Mouse (Mus musculus) lung, postnatal 0 days (tissue): ENCODE data around the gene Mrrf. TPM values are rescaled to one million over a fixed set of nuclear protein-coding genes. Genes with fewer than 3 reads are reported as not detected.

ENCODE experiments used
- ATAC-seq: fragments of 200-750 bp; cut with Nextera tagmentation; 2 replicates; pipeline ENCODE4 v1.8.0; 2017; ENCODE audit warnings: moderate library complexity
- DNase-seq: peaks from one replicate; pipeline ENCODE4 v3.0.0-alpha.2; 2016; ENCODE audit warnings: low spot score
- H3K27ac ChIP-seq: fragments of 300-500 bp; sonication (generic); 2 replicates; pipeline ENCODE4 v1.5.1; 2014; ENCODE audit warnings: antibody characterized with exemption, mild to moderate bottlenecking, low read length, mixed read lengths
- H3K27me3 ChIP-seq: fragments of 300-500 bp; sonication (generic); replicated peaks from 2 replicates; pipeline ENCODE4 v1.6.1; 2014; ENCODE audit warnings: low read length, mixed read lengths; ENCODE audit not compliant: insufficient read depth
- H3K36me3 ChIP-seq: fragments of 300-500 bp; sonication (generic); 2 replicates; pipeline ENCODE4 v1.6.1; 2014; ENCODE audit warnings: low read length, mixed read lengths; ENCODE audit not compliant: insufficient read depth
- H3K4me1 ChIP-seq: fragments of 300-500 bp; sonication (generic); 2 replicates; pipeline ENCODE4 v1.6.1; 2014; ENCODE audit warnings: antibody characterized with exemption, low read depth, low read length, mixed read lengths; ENCODE audit not compliant: insufficient read depth
- H3K4me2 ChIP-seq: fragments of 300-500 bp; sonication (generic); replicated peaks from 2 replicates; pipeline ENCODE4 v1.6.1; 2014; ENCODE audit warnings: low read depth, mild to moderate bottlenecking, low read length, moderate library complexity, mixed read lengths
- H3K4me3 ChIP-seq: fragments of 300-500 bp; sonication (generic); 2 replicates; pipeline ENCODE4 v1.5.1; 2014; ENCODE audit warnings: low read depth, low read length
- H3K9ac ChIP-seq: fragments of 300-500 bp; sonication (generic); replicated peaks from 2 replicates; pipeline ENCODE4 v1.6.1; 2014; ENCODE audit warnings: low read depth, mild to moderate bottlenecking
- H3K9me3 ChIP-seq: fragments of 300-500 bp; sonication (generic); 2 replicates; pipeline ENCODE4 v1.6.1; 2016; ENCODE audit warnings: low read length, mixed read lengths
- CTCF ChIP-seq: IDR thresholded peaks from 2 replicates; pipeline ENCODE4 v1.5.1; 2016; ENCODE audit warnings: antibody characterized with exemption, mild to moderate bottlenecking
- EP300 ChIP-seq: IDR thresholded peaks from 2 replicates; pipeline ENCODE4 v1.6.1; 2016; ENCODE audit warnings: antibody characterized with exemption, mild to moderate bottlenecking, control low read depth
- WGBS: fragments of 180-500 bp; shearing (Covaris S2); extraction: QIAGEN DNeasy Blood & Tissue Kit; methylation state at CpG from one replicate; pipeline ENCODE4 v1.1.7; 2014; 5-methylcytosine and 5-hydroxymethylcytosine counted together
- polyA plus RNA-seq: library from polyadenylated mRNA; unstranded; fragments of >200 nt; fragmentation: Nextera tagmentation; extraction: Ambion mirVana; gene quantifications from 2 replicates; pipeline ENCODE4 v1.2.1, GENCODE M21; 2015

Mrrf gene
- polyA plus RNA-seq, 1 experiment from 2014 or later, result 24.2 TPM

DNA sequence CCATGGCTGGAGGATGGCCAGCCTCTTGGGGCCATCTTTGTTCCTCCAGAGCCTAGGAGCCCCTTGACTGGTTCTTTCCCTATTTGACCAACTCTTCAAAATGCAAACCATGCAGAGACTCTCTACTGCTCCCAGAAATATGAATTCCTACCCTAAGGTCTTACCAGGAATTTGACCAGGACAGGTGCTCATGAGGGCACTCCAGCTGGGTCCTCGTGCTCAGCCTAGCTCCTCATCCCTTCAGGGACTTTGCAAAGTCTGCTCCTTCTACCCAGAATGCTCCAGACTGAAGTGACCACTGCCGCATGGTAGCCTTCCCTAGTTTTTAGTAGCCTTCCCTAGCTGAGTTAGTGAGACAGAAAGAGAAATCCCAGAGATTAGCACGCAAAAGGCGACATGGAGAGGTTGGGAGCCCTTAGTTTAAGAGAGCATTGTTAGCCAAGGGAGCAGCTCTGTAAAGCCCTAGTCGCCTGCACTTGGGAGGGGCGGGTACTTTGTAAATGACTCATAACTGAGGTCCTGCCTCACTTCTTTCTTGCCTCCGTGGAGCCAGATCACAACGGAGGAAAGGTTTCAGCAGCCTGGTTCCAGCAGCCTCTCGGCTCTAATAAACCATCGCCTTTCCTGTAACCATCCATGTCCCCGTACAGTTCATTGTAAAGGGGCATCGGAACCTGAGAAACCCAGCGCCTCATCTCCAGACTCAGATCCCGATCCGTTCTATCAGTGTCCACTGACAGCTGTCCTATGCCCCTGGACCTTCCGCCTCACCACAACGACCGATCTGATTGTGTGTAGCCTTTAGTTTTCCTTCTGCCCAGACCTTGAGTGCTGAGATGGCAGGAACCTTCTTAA lies 65.8 kb downstream of the Mrrf start:
- H3K27ac ChIP-seq, result peak overlapping the region; percentile 66
- peak; percentile 78 for ATAC-seq
- 23% methylated on average over 18 of the region's 18 CpGs for WGBS
- H3K4me3 ChIP-seq, result no peak overlapping the region
- H3K9ac ChIP-seq, result no peak overlapping the region
- H3K4me1 ChIP-seq, result peaks cover 15% of the 10 kb centered on the region
- no peaks in the 10 kb centered on the region for H3K9me3 ChIP-seq
- peak; percentile 85 for DNase-seq
- TF ChIP-seq CTCF (no peak), EP300 (peak; percentile 55)
- H3K4me2 ChIP-seq, result peak overlapping the region; percentile 69
- no peaks in the 10 kb centered on the region for H3K36me3 ChIP-seq
- H3K27me3 ChIP-seq, result no peaks in the 10 kb centered on the region; the same call in 1 of the 2 replicates

DNA sequence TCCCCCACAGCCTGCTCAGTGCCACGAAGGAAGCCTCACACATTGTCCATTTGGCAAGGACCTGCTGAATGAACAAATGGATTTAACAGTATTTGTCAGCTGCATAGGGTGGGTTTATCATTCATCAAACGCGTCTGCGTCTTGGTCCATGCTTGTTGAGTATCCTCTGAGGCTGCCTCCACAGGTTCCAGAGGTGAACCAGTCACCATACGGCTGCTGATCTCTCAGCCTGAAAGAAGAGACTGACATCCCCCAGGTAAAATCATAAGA lies 66.4 kb downstream of the Mrrf start:
- Histone ChIP-seq H3K27me3 (no peaks in the 10 kb centered on the region; the same call in 1 of the 2 replicates), H3K27ac (no peak overlapping the region), H3K4me2 (peak overlapping the region; percentile 69), H3K9me3 (no peaks in the 10 kb centered on the region), H3K4me1 (peaks cover 15% of the 10 kb centered on the region), H3K4me3 (no peak overlapping the region), H3K9ac (no peak overlapping the region), H3K36me3 (no peaks in the 10 kb centered on the region)
- 27% methylated on average over 5 of the region's 5 CpGs for WGBS
- no peak for DNase-seq
- no peak for TF ChIP-seq CTCF
- TF ChIP-seq EP300, result no peak
- ATAC-seq, result no peak

DNA sequence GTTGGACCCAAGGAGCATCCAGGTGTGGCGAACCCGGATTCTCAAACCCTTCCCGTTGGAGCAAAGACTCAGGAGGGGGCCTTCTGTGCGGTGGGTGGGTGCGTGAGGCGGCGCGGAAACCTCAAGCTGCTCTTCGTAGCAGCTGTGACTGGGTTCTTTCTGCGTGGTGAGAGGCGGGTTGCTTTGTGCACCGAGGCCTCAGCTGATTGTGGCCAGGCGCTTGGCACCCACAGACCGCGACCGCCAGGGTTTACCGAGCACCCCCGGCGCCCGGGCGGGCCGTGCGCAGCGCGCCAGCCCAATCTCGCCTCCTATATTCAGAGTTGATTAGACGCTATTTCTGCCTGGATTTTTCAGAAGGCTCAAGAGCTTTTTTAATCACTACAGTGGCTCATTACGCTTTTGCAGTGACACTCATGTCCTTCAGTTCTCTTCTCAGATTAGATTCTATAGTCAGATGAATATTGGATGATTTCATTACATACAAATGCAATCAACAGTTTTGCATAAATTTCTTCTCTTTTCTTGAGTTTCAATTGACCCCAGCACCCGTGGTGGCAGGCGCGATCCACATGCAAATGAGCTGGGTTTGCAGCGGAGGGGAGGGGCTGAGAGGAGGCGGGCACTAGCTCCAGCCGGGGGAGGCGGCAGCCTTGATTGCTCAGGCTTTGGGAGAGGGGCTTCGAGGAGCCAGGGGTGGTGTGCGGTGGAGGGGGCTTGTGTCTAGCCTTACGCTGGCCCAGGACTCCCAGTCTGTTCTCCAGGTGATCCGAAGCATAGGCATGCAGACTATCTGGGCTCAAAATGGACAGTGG lies 67.0 kb downstream of the Mrrf start:
- Histone ChIP-seq H3K4me1 (peaks cover 15% of the 10 kb centered on the region), H3K36me3 (no peaks in the 10 kb centered on the region), H3K4me2 (peak overlapping the region; percentile 69), H3K9me3 (no peaks in the 10 kb centered on the region), H3K9ac (no peak overlapping the region), H3K4me3 (peak overlapping the region; percentile 30), H3K27ac (no peak overlapping the region), H3K27me3 (no peaks in the 10 kb centered on the region; the same call in 1 of the 2 replicates)
- peak; percentile 30 for DNase-seq
- no peak for ATAC-seq
- TF ChIP-seq EP300, result no peak
- no peak for TF ChIP-seq CTCF
- WGBS, result 5% methylated on average over 38 of the region's 39 CpGs

DNA sequence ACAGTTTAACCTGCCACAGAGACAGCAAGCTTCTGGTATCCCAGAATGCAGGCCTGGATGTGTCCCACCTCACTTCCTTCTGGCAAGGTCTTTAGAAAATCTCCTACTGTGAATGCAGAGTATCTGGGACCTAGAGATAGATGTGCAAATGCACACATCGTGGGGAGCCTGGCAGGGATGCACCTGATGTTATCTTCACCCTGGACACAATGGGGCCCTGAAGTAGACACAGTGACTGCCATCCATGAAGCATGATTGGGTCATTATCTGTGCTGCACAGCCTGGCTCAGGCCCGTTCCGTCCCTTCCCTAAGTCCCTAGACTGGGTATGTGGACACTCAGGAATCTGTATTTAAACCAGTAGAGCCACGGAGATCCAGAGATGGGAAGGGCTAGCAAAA lies 68.4 kb downstream of the Mrrf start:
- Histone ChIP-seq H3K9ac (no peak overlapping the region), H3K27me3 (no peaks in the 10 kb centered on the region; the same call in 1 of the 2 replicates), H3K36me3 (no peaks in the 10 kb centered on the region), H3K27ac (no peak overlapping the region), H3K4me1 (peaks cover 15% of the 10 kb centered on the region), H3K4me2 (no peak overlapping the region), H3K4me3 (no peak overlapping the region), H3K9me3 (no peaks in the 10 kb centered on the region)
- WGBS, result 58% methylated on average over 4 of the region's 4 CpGs
- DNase-seq, result no peak
- TF ChIP-seq EP300 (no peak), CTCF (no peak)
- ATAC-seq, result no peak

DNA sequence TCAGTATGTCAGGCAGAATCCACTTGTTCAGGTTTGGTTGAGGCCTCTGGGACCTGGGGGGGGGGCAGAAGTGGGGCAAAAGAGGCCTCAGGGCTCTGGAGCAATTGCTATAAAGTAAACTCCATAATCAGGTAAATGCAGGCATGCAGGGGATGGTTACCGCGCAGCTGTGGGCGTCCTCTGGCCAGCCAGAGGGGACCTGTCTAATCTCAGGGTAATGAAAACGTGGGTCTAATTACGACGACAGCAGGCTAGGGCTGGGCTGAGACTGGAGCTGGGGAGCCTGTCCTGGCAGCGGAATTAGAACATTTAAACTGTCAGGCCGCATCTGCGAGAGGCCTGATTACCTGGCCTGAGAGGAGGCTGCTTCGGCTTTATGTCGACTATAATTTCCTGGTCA lies 70.9 kb downstream of the Mrrf start:
- Histone ChIP-seq H3K9me3 (no peaks in the 10 kb centered on the region), H3K9ac (no peak overlapping the region), H3K4me1 (peaks cover 10% of the 10 kb centered on the region), H3K4me3 (no peak overlapping the region), H3K27ac (no peak overlapping the region), H3K27me3 (no peaks in the 10 kb centered on the region; the same call in 1 of the 2 replicates), H3K4me2 (no peak overlapping the region), H3K36me3 (no peaks in the 10 kb centered on the region)
- DNase-seq (no peak), ATAC-seq (no peak)
- no peak for TF ChIP-seq EP300
- TF ChIP-seq CTCF, result no peak
- 78% methylated on average over 11 of the region's 11 CpGs for whole genome bisulfite sequencing

DNA sequence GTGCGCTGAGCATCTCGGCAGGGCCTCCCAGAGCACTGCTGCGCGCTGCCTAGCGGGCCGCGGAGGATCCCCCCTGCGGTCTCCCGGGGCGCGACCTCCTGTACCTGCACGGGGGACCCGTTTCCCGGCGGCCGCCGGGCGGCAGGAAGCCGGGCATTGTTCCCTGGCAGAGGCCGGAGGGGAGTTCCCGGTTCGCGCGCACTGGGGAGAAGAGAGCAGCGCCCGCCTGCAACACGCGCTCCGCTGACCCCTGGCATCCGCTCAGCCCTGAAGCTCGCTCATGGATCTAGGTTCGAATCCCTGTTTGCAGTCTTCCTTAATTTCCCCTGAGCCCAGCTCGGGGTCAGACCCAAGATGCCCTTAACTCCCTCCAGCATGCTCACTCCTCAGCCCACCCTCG lies 74.6 kb downstream of the Mrrf start:
- Histone ChIP-seq H3K9ac (no peak overlapping the region), H3K36me3 (no peaks in the 10 kb centered on the region), H3K9me3 (no peaks in the 10 kb centered on the region), H3K4me2 (no peak overlapping the region), H3K27ac (no peak overlapping the region), H3K27me3 (no peaks in the 10 kb centered on the region), H3K4me1 (0 out of 2 replicates have a peak, but pooled peaks cover 5% of the 10 kb centered on the region), H3K4me3 (no peak overlapping the region)
- WGBS, result 7% methylated on average over 30 of the region's 34 CpGs
- no peak for TF ChIP-seq EP300
- no peak for TF ChIP-seq CTCF
- no peak for ATAC-seq
- DNase-seq, result peak; percentile 46
